Mouse (Mus musculus): ENCODE measurements at regions not wholly inside any gene's neighbourhood (a gene's known extent, or its start where the extent isn't known, plus 50 kb on each side); places are given as distances from the start of the nearest gene placed in this dataset.

DNA sequence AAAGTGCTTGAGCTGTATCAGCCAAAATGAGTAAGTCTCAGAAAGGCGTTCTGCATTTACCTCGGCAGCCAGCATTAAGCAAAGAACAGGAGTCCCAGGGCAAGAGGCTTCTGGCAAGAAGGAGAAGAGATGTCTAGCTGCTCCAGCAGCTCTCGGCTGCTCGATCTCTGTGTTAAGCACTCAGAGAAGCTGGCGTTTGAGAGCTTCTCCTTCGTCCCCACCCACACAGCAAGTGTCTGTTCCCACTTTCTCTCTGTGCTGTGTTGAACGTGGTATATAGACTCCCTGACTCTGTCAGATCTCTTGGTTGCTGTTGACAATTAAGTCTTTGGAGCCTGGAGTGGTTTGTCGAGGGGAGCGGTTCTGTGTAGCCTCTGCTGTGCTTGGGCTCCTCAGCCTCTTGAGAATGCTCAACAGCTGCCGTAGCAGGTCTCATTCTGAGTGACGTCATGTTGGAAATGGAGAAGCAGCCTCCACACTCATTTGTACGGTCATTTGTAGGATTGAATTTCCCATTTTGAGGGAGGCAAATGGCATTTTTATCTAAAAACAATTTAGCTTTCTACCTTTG is 140.3 kb upstream of the Fer start:
- no peak for TF ChIP-seq POLR2A (IDR thresholded peaks at IDR 0.05; ENCODE audit: borderline replicate concordance, control insufficient read depth, low read depth, low read length)
- TF ChIP-seq CTCF (IDR thresholded peaks at IDR 0.05; ENCODE audit: control insufficient read depth, insufficient read depth, low read length) = no peak

All from bone marrow, adult 2 months (tissue).